Mouse (Mus musculus) induced T-regulatory cell, adult 2 months (primary cell): ENCODE results near the gene Cdc42ep3.

Experiments used
- DNase-seq: peaks from one replicate; pipeline ENCODE4 v3.0.0-alpha.2; 2012; ENCODE audit warnings: low read depth

Cdc42ep3 gene

GRCm38 (mm10) chr17:79290697-79291096 lies 64.2 kb downstream of the Cdc42ep3 start:
- no peak for DNase-seq

DNA sequence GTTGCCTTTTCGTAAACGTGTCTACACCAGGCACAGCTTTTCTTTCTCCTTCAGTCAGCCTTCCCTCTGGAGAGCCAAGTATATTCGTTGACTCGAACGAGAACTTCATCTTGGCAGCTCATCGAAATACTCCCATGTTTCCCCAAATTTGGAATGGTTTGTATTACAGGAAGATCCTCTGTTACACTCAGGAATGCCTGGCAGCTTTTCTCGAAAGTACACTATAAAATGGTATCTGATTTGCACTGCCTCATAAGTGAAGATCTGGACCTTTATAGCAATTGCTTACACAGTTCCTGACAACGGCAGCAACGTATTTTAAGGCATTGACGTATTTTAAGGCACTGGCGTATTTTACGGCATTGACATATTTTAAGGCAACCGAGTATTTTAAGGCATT lies 67.6 kb downstream of the Cdc42ep3 start:
- DNase-seq, result no peak

GRCm38 (mm10) chr17:79285030-79285601 lies 69.8 kb downstream of the Cdc42ep3 start:
- no peak for DNase-seq
